Mouse (Mus musculus): Measurements from ENCODE around the gene Man2a2.

DNA sequence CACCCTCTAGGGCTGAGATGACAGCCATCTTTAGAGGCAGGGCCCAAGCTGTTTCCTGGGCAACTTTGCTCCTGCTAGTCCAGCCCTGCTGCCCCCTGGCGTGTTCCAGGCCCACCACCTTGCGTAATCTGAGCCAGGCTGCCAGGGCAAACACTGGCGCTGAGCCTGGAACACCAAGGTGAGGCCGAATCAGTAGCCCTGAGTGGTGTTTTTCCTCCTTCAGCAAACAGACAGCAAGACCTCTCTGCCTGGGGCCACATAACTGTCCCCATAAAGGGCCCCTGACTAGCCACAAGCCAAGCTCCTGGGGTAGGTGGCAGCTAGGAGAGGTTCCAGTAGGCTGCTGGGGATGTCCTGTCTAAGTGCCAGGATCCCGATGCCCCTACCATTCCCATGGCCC lies 28.9 kb upstream of the Man2a2 start:
- no peak for TF ChIP-seq CTCF (conservative IDR thresholded peaks at IDR 0.05; ENCODE audit: low read length)
- TF ChIP-seq NANOG (IDR thresholded peaks at IDR 0.05; ENCODE audit: borderline replicate concordance, low read length) = no peak
